In the genomic region with DNA sequence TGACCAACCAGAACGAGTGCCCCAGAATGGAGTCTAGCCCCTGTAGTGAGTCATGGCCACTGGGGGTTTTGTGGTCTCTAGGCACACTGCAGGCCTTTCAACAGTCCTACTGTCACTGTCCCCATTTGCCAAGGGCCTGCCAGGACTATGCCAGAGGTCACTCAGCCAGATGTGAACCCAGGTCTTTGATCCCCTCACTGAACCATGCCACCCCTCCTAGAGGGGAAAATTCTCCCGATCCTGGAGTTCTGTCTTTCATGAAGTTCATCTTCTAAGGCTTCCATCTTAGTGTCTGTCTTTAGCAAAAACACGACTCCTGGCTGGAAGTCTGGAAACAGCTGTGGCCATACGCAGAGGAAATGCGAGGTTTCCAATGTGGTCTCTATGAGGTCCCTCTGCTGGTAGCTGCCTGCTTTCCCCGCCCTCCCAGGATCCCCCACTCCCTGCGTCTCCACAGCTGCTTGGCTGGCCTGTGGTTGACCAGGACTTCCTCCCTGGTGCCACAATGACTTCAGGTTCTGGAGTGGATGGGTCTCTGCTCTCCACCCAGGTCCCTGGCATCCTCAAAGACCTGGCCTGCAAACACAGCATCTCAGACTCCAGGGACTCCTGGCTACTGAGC, we compare ENCODE assay signal across 18 mouse cellular contexts. TPM values are rescaled to one million over a fixed set of nuclear protein-coding genes. Genes with fewer than 3 reads are reported as not detected.
DNase-seq lines count a peak whose midpoint lies in the region; ATAC-seq lines count a peak whose summit lies in the region.
"Had no signal": no experiment of that assay in that cellular context is flagged by ENCODE, and none has a peak within 500 bp of the region (broad histone marks: within the 10 kb centered on the region; RNA-seq: fewer than 3 reads in every experiment).

No protein-coding gene starts in this region.

- peak; percentile 79 to 88 for ATAC-seq in hematopoietic stem cell, adult 5-6 weeks (replicated peaks in 1 of 2; ENCODE audit: insufficient read depth in 1 of 2, low FRiP score in 2 of 2, low TSS enrichment in 1 of 2, low read depth in 1 of 2, poor library complexity in 2 of 2, severe bottlenecking in 2 of 2)
- ATAC-seq: CD4-positive, CD25-positive, alpha-beta regulatory T cell, adult 4 months; forebrain, embryonic 13.5 days; Patski had no signal

- intact Hi-C loops in heart, postnatal 14 days (cut with DNase I), result no loop called here

- peak; percentile 42 to 49 for DNase-seq in heart, postnatal 14 days
- DNase-seq in heart, adult 8-10 months (ENCODE audit: low spot score), result no peak
- DNase-seq in kidney, postnatal 4 days, result peak; percentile 58 to 70
- DNase-seq in kidney, adult 9 months, result no peak
- DNase-seq in 416B (ENCODE audit: low read depth), result peak; percentile 90
- no peak for DNase-seq in yolk sac, embryonic 10.5 days (ENCODE audit: low spot score)
- DNase-seq: adrenal gland, adult 8-10 months; cerebellum, adult 8-10 months; liver, embryonic 13.5 days; retina, postnatal 1 day; thymus, adult 2 months had no signal

RNA-seq across cellular contexts. Expression of a gene that starts 31.5 kb away (rescaled TPM):
- total RNA-seq in heart, postnatal 14 days (2021), result under 1 TPM in 1 of 2 experiments, not detected in 1; 0.17 TPM
- total RNA-seq in heart, adult 8-10 months (2022), result 1 to 10 TPM in 2 of 4 experiments, under 1 TPM in 1, not detected in 1; 0.44 to 1.9 (median 1.2) TPM
- not detected in 2 replicates for total RNA-seq in hematopoietic stem cell, adult 5-6 weeks (2017)
- total RNA-seq: ES-E14; monocyte, adult 5-6 weeks had no signal

RNA-seq across cellular contexts. Expression of a gene that starts 49.6 kb away (rescaled TPM):
- total RNA-seq in heart, postnatal 14 days (2021), result under 1 TPM; 0.20 to 0.36 TPM
- total RNA-seq in heart, adult 8-10 months (2022), result under 1 TPM; 0.34 to 0.63 (median 0.55) TPM
- total RNA-seq in hematopoietic stem cell, adult 5-6 weeks (2017), result not detected in 2 replicates
- total RNA-seq: gastrocnemius, postnatal 36 days; monocyte, adult 5-6 weeks had no signal

RNA-seq across cellular contexts. Expression of a gene that starts 56.3 kb away (rescaled TPM):
- 10 to 100 TPM; 22.4 to 30.4 TPM for total RNA-seq in heart, postnatal 14 days (2021)
- total RNA-seq in heart, adult 8-10 months (2022), result 10 to 100 TPM; 32.9 to 44.0 (median 38.3) TPM
- not detected in 2 replicates for total RNA-seq in hematopoietic stem cell, adult 5-6 weeks (2017)
- total RNA-seq: monocyte, adult 5-6 weeks had no signal

Comparison
In these comparisons a context has a peak if more than half of its experiments do, and no peak if none do; other contexts are left out.
1. DNase-seq: peak in heart, postnatal 14 days (2 of 2), kidney, postnatal 4 days (2 of 2) and 416B (single experiment); none in heart, adult 8-10 months (single experiment), kidney, adult 9 months (single experiment) and yolk sac, embryonic 10.5 days (single experiment).
2. RNA of a gene that starts 56.3 kb away (total RNA-seq): 32.9 to 44.0 TPM in heart, adult 8-10 months and 22.4 to 30.4 TPM in heart, postnatal 14 days; not detected in hematopoietic stem cell, adult 5-6 weeks; every median in the first group is over 10 times any median in the second.